Mouse (Mus musculus): ENCODE measurements around the gene Olfr519. TPM values are rescaled to one million over a fixed set of nuclear protein-coding genes. Genes with fewer than 3 reads are reported as not detected.

The Olfr519 gene
- polyA plus RNA-seq, 1 experiment from 2014 or later, result not detected

- no peak for ATAC-seq (ENCODE audit: low FRiP score)
- no peaks in the 10 kb centered on the region for H3K9me3 ChIP-seq
- H3K27me3 ChIP-seq, result no peaks in the 10 kb centered on the region
- no peaks in the 10 kb centered on the region for H3K36me3 ChIP-seq
- H3K4me1 ChIP-seq (replicated peaks), result no peaks in the 10 kb centered on the region
- no peak within 1 kb of the TSS for H3K9ac ChIP-seq
- 80% methylated on average over 4 of the region's 4 CpGs for WGBS
- H3K27ac ChIP-seq, result no peak within 1 kb of the TSS
- no peak within 1 kb of the TSS for H3K4me3 ChIP-seq
- H3K4me2 ChIP-seq, result no peak within 1 kb of the TSS
Measured at GRCm38 (mm10) chr7:108884906-108885305, 9.3 kb downstream of the Olfr519 start, which contains the start of gene Olfr518. Gene Olfr518, minus strand, starts transcription at chr7:108885006.

GRCm38 (mm10) chr7:108872279-108872678, 21.9 kb downstream of the Olfr519 start, which contains the start of gene Olfr517:
Gene Olfr517, minus strand, starts transcription at chr7:108872379.
- no peak for ATAC-seq (ENCODE audit: low FRiP score)
- Histone ChIP-seq H3K27me3 (no peaks in the 10 kb centered on the region), H3K4me2 (no peak within 1 kb of the TSS), H3K9ac (no peak within 1 kb of the TSS), H3K36me3 (no peaks in the 10 kb centered on the region), H3K4me1 (replicated peaks) (no peaks in the 10 kb centered on the region), H3K27ac (no peak within 1 kb of the TSS), H3K4me3 (no peak within 1 kb of the TSS), H3K9me3 (no peaks in the 10 kb centered on the region)
- WGBS, result 69% methylated on average over 2 of the region's 2 CpGs

GRCm38 (mm10) chr7:108850429-108850828, 43.8 kb downstream of the Olfr519 start, which contains the start of gene Olfr516:
Gene Olfr516, minus strand, starts transcription at chr7:108850529.
- 95% methylated on average over 2 of the region's 2 CpGs for WGBS
- Histone ChIP-seq H3K4me2 (no peak within 1 kb of the TSS), H3K27me3 (no peaks in the 10 kb centered on the region), H3K9ac (no peak within 1 kb of the TSS), H3K27ac (no peak within 1 kb of the TSS), H3K4me3 (no peak within 1 kb of the TSS), H3K4me1 (replicated peaks) (no peaks in the 10 kb centered on the region), H3K9me3 (no peaks in the 10 kb centered on the region), H3K36me3 (no peaks in the 10 kb centered on the region)
- no peak for ATAC-seq (ENCODE audit: low FRiP score)

Other genes with a start within 250 kb of the Olfr519 start
- 0.05 and 0.06 TPM in 2 replicates for gene Olfr509, start 242.5 kb downstream of the Olfr519 start, polyA plus RNA-seq (2015; fragmentation: Nextera tagmentation; extraction: Ambion mirVana)
- gene Olfr510, start 228.0 kb downstream of the Olfr519 start, polyA plus RNA-seq (2015; fragmentation: Nextera tagmentation; extraction: Ambion mirVana), result not detected in 2 replicates
- not detected in 2 replicates for gene Olfr512, start 181.1 kb downstream of the Olfr519 start, polyA plus RNA-seq (2015; fragmentation: Nextera tagmentation; extraction: Ambion mirVana)
- gene Olfr513, start 143.4 kb downstream of the Olfr519 start, polyA plus RNA-seq (2015; fragmentation: Nextera tagmentation; extraction: Ambion mirVana), result not detected in 2 replicates
- gene Olfr514, start 68.4 kb downstream of the Olfr519 start, polyA plus RNA-seq (2015; fragmentation: Nextera tagmentation; extraction: Ambion mirVana), result not detected in 2 replicates
- not detected in 2 replicates for gene Olfr516, start 43.9 kb downstream of the Olfr519 start, polyA plus RNA-seq (2015; fragmentation: Nextera tagmentation; extraction: Ambion mirVana)
- gene Olfr517, start 22.0 kb downstream of the Olfr519 start, polyA plus RNA-seq (2015; fragmentation: Nextera tagmentation; extraction: Ambion mirVana), result not detected in 2 replicates
- not detected in 2 replicates for gene Olfr518, start 9.4 kb downstream of the Olfr519 start, polyA plus RNA-seq (2015; fragmentation: Nextera tagmentation; extraction: Ambion mirVana)
- 0.04 TPM in 1 of 2 replicates, not detected in the other for gene Nlrp10, start 35.8 kb upstream of the Olfr519 start, polyA plus RNA-seq (2015; fragmentation: Nextera tagmentation; extraction: Ambion mirVana)
- 78.4 and 80.6 TPM in 2 replicates for gene Eif3f, start 40.0 kb upstream of the Olfr519 start, polyA plus RNA-seq (2015; fragmentation: Nextera tagmentation; extraction: Ambion mirVana)
- gene Tub, start 55.9 kb upstream of the Olfr519 start, polyA plus RNA-seq (2015; fragmentation: Nextera tagmentation; extraction: Ambion mirVana), result 41.3 and 42.7 TPM in 2 replicates
- 28.3 and 30.1 TPM in 2 replicates for gene Ric3, start 188.9 kb upstream of the Olfr519 start, polyA plus RNA-seq (2015; fragmentation: Nextera tagmentation; extraction: Ambion mirVana)

Data from hindbrain, embryonic 13.5 days (tissue).